Mouse (Mus musculus): ENCODE measurements at regions not wholly inside any gene's neighbourhood (a gene's known extent, or its start where the extent isn't known, plus 50 kb on each side); places are given as distances from the start of the nearest gene placed in this dataset.

DNA sequence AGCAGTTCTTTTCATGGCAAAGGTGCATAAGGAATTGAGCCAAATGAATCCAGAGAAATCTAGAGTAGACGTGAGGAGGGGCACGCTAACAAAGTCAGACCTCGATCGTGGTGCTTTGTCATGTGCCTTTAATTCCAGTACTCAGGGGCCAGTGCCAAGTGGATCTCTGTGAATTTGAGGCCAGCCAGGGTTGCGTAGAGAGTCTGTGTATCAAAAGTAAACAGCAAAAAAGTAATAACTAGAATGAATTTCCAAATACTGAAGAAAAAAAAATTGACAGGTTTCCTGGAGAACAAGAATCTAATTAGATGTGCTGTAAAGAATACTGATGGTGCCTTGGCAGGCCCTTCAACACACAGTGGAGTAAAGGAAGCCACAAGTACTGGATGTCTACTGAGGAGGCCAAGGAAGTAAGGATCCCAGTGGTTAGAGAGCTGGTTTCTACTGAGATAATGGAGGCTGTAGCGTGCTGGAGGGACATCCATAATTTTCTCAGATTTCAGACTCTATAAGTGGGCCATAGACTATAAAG lies 153.9 kb upstream of the Rag2 start:
- Histone ChIP-seq H3K27ac (ENCODE audit: control insufficient read depth, insufficient read depth, low read depth, low read length, poor library complexity) (no peak overlapping the region), H3K4me3 (replicated peaks; ENCODE audit: control insufficient read depth, low read depth, low read length) (no peak overlapping the region), H3K4me1 (ENCODE audit: control insufficient read depth, insufficient read depth, low read length) (no peaks in the 10 kb centered on the region)
- TF ChIP-seq CTCF (IDR thresholded peaks at IDR 0.05; ENCODE audit: control insufficient read depth, insufficient read depth, low read length), result no peak
- TF ChIP-seq POLR2A (IDR thresholded peaks at IDR 0.05; ENCODE audit: borderline replicate concordance, control insufficient read depth, low read depth, low read length), result no peak
- 76% methylated on average over 6 of the region's 6 CpGs for WGBS

- Histone ChIP-seq H3K27ac (ENCODE audit: control insufficient read depth, insufficient read depth, low read depth, low read length, poor library complexity) (no peak overlapping the region), H3K4me3 (replicated peaks; ENCODE audit: control insufficient read depth, low read depth, low read length) (no peak overlapping the region), H3K4me1 (ENCODE audit: control insufficient read depth, insufficient read depth, low read length) (no peaks in the 10 kb centered on the region)
- TF ChIP-seq CTCF (IDR thresholded peaks at IDR 0.05; ENCODE audit: control insufficient read depth, insufficient read depth, low read length) (peak; percentile 98), POLR2A (IDR thresholded peaks at IDR 0.05; ENCODE audit: borderline replicate concordance, control insufficient read depth, low read depth, low read length) (no peak)
- 32% methylated on average over 8 of the region's 8 CpGs for WGBS
Measured at GRCm38 (mm10) chr2:101472449-101473115, 151.9 kb upstream of the Rag2 start.

- Histone ChIP-seq H3K4me3 (replicated peaks; ENCODE audit: control insufficient read depth, low read depth, low read length) (no peak overlapping the region), H3K27ac (ENCODE audit: control insufficient read depth, insufficient read depth, low read depth, low read length, poor library complexity) (no peak overlapping the region), H3K4me1 (ENCODE audit: control insufficient read depth, insufficient read depth, low read length) (no peaks in the 10 kb centered on the region)
- TF ChIP-seq POLR2A (IDR thresholded peaks at IDR 0.05; ENCODE audit: borderline replicate concordance, control insufficient read depth, low read depth, low read length) (no peak), CTCF (IDR thresholded peaks at IDR 0.05; ENCODE audit: control insufficient read depth, insufficient read depth, low read length) (no peak)
- 73% methylated on average over 4 of the region's 4 CpGs for WGBS
Measured at GRCm38 (mm10) chr2:101473116-101473485, 151.4 kb upstream of the Rag2 start.

- Histone ChIP-seq H3K27ac (ENCODE audit: control insufficient read depth, insufficient read depth, low read depth, low read length, poor library complexity) (no peak overlapping the region), H3K4me3 (replicated peaks; ENCODE audit: control insufficient read depth, low read depth, low read length) (no peak overlapping the region), H3K4me1 (ENCODE audit: control insufficient read depth, insufficient read depth, low read length) (no peaks in the 10 kb centered on the region)
- WGBS, result 71% methylated on average over 2 of the region's 2 CpGs
- TF ChIP-seq CTCF (IDR thresholded peaks at IDR 0.05; ENCODE audit: control insufficient read depth, insufficient read depth, low read length) (no peak), POLR2A (IDR thresholded peaks at IDR 0.05; ENCODE audit: borderline replicate concordance, control insufficient read depth, low read depth, low read length) (no peak)
Measured at GRCm38 (mm10) chr2:101476862-101477261, 147.7 kb upstream of the Rag2 start.

- WGBS, result 84% methylated on average over 2 of the region's 2 CpGs
- no peaks in the 10 kb centered on the region for H3K4me1 ChIP-seq (ENCODE audit: control insufficient read depth, insufficient read depth, low read length)
- no peak for TF ChIP-seq POLR2A (IDR thresholded peaks at IDR 0.05; ENCODE audit: borderline replicate concordance, control insufficient read depth, low read depth, low read length)
- TF ChIP-seq CTCF (IDR thresholded peaks at IDR 0.05; ENCODE audit: control insufficient read depth, insufficient read depth, low read length), result no peak
- H3K27ac ChIP-seq (ENCODE audit: control insufficient read depth, insufficient read depth, low read depth, low read length, poor library complexity), result no peak overlapping the region
- no peak overlapping the region for H3K4me3 ChIP-seq (replicated peaks; ENCODE audit: control insufficient read depth, low read depth, low read length)
Measured at GRCm38 (mm10) chr2:101490207-101490606, 134.3 kb upstream of the Rag2 start.

DNA sequence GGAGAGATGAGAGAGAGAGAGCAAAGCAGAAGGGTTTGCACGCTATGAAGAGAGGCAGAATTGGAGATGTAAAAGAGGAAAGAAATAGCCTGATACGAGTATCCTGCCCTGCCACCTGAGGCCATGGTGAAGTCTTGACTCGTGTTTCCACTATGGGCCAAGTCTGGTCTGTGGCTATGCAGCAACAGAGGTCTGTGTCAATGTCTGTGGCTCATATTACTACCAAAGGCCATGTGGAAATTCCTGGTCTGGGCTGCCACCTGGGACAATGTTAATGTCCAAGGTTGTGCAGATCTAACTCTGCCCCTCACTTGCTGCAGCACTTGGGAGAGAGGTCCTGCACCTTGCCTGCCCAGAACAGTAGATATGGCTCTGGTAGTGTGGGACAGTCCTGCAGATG lies 132.8 kb upstream of the Rag2 start:
- H3K4me1 ChIP-seq (ENCODE audit: control insufficient read depth, insufficient read depth, low read length), result no peaks in the 10 kb centered on the region
- no peak overlapping the region for H3K27ac ChIP-seq (ENCODE audit: control insufficient read depth, insufficient read depth, low read depth, low read length, poor library complexity)
- TF ChIP-seq CTCF (IDR thresholded peaks at IDR 0.05; ENCODE audit: control insufficient read depth, insufficient read depth, low read length), result no peak
- no peak for TF ChIP-seq POLR2A (IDR thresholded peaks at IDR 0.05; ENCODE audit: borderline replicate concordance, control insufficient read depth, low read depth, low read length)
- H3K4me3 ChIP-seq (replicated peaks; ENCODE audit: control insufficient read depth, low read depth, low read length), result no peak overlapping the region
- 73% methylated on average over 3 of the region's 3 CpGs for WGBS

DNA sequence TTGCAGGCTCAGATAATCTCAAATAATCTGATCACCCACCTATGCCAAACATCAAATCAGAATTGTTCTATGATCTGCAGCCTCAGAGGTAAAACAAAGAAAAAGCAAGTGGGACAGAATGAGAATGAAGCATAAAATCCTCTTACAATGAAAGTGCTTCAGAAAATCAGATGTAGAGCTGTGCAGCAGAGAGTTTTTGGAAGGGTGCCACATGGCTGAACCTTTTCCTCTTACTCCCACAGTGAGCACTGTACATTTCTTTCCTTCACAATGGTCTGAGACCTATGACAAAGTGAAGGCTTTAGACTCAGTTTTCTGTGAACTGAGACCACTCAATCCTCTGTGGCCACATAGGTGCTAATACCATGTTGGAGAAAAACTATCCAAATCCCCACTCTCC lies 116.4 kb upstream of the Rag2 start:
- Histone ChIP-seq H3K27ac (ENCODE audit: control insufficient read depth, insufficient read depth, low read depth, low read length, poor library complexity) (no peak overlapping the region), H3K4me3 (replicated peaks; ENCODE audit: control insufficient read depth, low read depth, low read length) (no peak overlapping the region), H3K4me1 (ENCODE audit: control insufficient read depth, insufficient read depth, low read length) (no peaks in the 10 kb centered on the region)
- TF ChIP-seq POLR2A (IDR thresholded peaks at IDR 0.05; ENCODE audit: borderline replicate concordance, control insufficient read depth, low read depth, low read length) (no peak), CTCF (IDR thresholded peaks at IDR 0.05; ENCODE audit: control insufficient read depth, insufficient read depth, low read length) (no peak)

Measured in bone marrow, adult 2 months (tissue).